23 mouse cellular contexts compared by ENCODE assay signal in the genomic region with DNA sequence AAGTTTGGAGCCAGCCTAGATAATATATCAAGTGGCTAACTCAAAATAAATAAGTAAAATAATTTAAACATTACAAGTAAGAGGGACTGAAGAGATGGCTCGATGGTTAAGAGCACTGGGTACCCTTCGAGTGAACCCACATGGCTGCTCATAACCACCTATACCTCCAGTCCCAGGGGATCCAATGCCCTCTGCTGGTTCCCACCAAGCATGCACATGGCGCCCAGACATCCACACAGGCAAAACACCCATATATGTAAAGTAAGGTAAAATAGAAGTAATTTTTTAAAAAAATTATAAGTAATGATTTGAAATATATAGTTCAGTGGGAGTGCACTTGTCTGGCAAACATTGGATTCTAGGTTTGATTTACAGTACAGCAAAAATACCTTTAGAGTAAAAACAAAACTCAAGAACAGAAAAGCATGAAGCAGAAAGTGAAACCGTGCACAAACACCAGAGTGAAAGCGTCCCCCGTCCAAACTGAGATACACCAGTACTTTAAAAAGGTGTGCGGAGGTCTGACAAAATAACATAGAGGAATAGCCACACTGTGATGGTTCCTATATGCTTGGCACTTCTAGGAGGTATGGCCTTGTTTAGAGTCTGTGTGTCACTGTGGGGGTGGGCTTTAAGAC. TPM values are rescaled to one million over a fixed set of nuclear protein-coding genes. Genes with fewer than 3 reads are reported as not detected.
DNase-seq lines count a peak whose midpoint lies in the region; ATAC-seq and TF ChIP-seq lines count a peak whose summit lies in the region.
"Had no signal": no experiment of that assay in that cellular context is flagged by ENCODE, and none has a peak within 500 bp of the region (broad histone marks: within the 10 kb centered on the region; RNA-seq: fewer than 3 reads in every experiment).

No protein-coding gene starts in this region.

- peaks cover 22% of the 10 kb centered on the region for H3K36me3 ChIP-seq in hindbrain, postnatal 0 days (ENCODE audit: insufficient read depth, low read length)
- peaks cover 22% of the 10 kb centered on the region for H3K36me3 ChIP-seq in hindbrain, embryonic 16.5 days (ENCODE audit: control insufficient read depth, insufficient read depth, low read length)
- H3K36me3 ChIP-seq in spleen, adult 2 months (ENCODE audit: control insufficient read depth, insufficient read depth, low read length), result no peaks in the 10 kb centered on the region
- H3K36me3 ChIP-seq in midbrain, embryonic 15.5 days (replicated peaks), result peaks cover 26% of the 10 kb centered on the region; the same call in 1 of the 2 replicates

- no peak for ATAC-seq in hindbrain, postnatal 0 days
- no peak for ATAC-seq in hindbrain, embryonic 16.5 days
- peak; percentile 47 for ATAC-seq in activated CD4-positive, CD25-positive, alpha-beta regulatory T cell, adult 4 months
- no peak for ATAC-seq in midbrain, embryonic 15.5 days (replicated peaks)
- ATAC-seq: forebrain, embryonic 15.5 days had no signal

- H3K9ac ChIP-seq in hindbrain, postnatal 0 days (replicated peaks; ENCODE audit: low read length), result no peak overlapping the region
- no peak overlapping the region for H3K9ac ChIP-seq in hindbrain, embryonic 16.5 days (ENCODE audit: low read depth, low read length)
- H3K9ac ChIP-seq in midbrain, embryonic 15.5 days, result no peak overlapping the region
- H3K9ac ChIP-seq: embryonic facial prominence, embryonic 15.5 days; forebrain, embryonic 15.5 days; heart, embryonic 12.5 days; liver, embryonic 14.5 days; neural tube, embryonic 15.5 days had no signal

- no peaks in the 10 kb centered on the region for H3K9me3 ChIP-seq in hindbrain, postnatal 0 days (ENCODE audit: low read length)
- H3K9me3 ChIP-seq in hindbrain, embryonic 16.5 days (ENCODE audit: control insufficient read depth, low read length), result no peaks in the 10 kb centered on the region
- no peaks in the 10 kb centered on the region for H3K9me3 ChIP-seq in midbrain, embryonic 15.5 days
- H3K9me3 ChIP-seq: embryonic facial prominence, embryonic 15.5 days; forebrain, embryonic 15.5 days; heart, embryonic 12.5 days; neural tube, embryonic 15.5 days had no signal

- no peak for TF ChIP-seq POLR2A in spleen, adult 2 months (IDR thresholded peaks at IDR 0.05; ENCODE audit: low read depth, low read length)

- 92% methylated on average over 7 of the region's 7 CpGs for WGBS in hindbrain, postnatal 0 days
- 97% methylated on average over 7 of the region's 7 CpGs for WGBS in hindbrain, embryonic 16.5 days
- WGBS in spleen, adult 2 months, result 70% methylated on average over 7 of the region's 7 CpGs
- 93% methylated on average over 7 of the region's 7 CpGs for WGBS in midbrain, embryonic 15.5 days

- no peak overlapping the region for H3K4me3 ChIP-seq in hindbrain, postnatal 0 days (ENCODE audit: low read length)
- no peak overlapping the region for H3K4me3 ChIP-seq in hindbrain, embryonic 16.5 days (ENCODE audit: low read length)
- no peak overlapping the region for H3K4me3 ChIP-seq in spleen, adult 2 months (ENCODE audit: extremely low read depth, insufficient read depth, insufficient read length)
- no peak overlapping the region for H3K4me3 ChIP-seq in midbrain, embryonic 15.5 days
- H3K4me3 ChIP-seq: embryonic facial prominence, embryonic 15.5 days; forebrain, embryonic 15.5 days; heart, embryonic 12.5 days; left cerebral cortex, adult 2 months; neural tube, embryonic 15.5 days had no signal

- TF ChIP-seq CTCF in hindbrain, postnatal 0 days (IDR thresholded peaks at IDR 0.05; ENCODE audit: low read depth), result 0 out of 2 replicates have a peak, but pooled peaks have one; percentile 10
- peak; percentile 13; the same call in 1 of the 2 replicates for TF ChIP-seq CTCF in spleen, adult 2 months (IDR thresholded peaks at IDR 0.05; ENCODE audit: extremely low read depth, insufficient read depth, insufficient read length, insufficient replicate concordance)

- H3K4me1 ChIP-seq in hindbrain, postnatal 0 days (ENCODE audit: insufficient read depth, low read length), result no peaks in the 10 kb centered on the region; the same call in 1 of the 2 replicates
- H3K4me1 ChIP-seq in hindbrain, embryonic 16.5 days (ENCODE audit: control insufficient read depth, insufficient read depth, low read depth, low read length), result no peaks in the 10 kb centered on the region
- no peaks in the 10 kb centered on the region for H3K4me1 ChIP-seq in spleen, adult 2 months (ENCODE audit: control insufficient read depth, insufficient read depth, insufficient read length)
- H3K4me1 ChIP-seq in midbrain, embryonic 15.5 days, result no peaks in the 10 kb centered on the region

- no peak overlapping the region for H3K4me2 ChIP-seq in hindbrain, postnatal 0 days (ENCODE audit: low read depth, low read length)
- no peak overlapping the region for H3K4me2 ChIP-seq in hindbrain, embryonic 16.5 days (ENCODE audit: low read length)
- no peak overlapping the region for H3K4me2 ChIP-seq in midbrain, embryonic 15.5 days
- H3K4me2 ChIP-seq: embryonic facial prominence, embryonic 15.5 days; forebrain, embryonic 15.5 days; heart, embryonic 12.5 days; midbrain, embryonic 11.5 days; neural tube, embryonic 15.5 days had no signal

- no peak overlapping the region for H3K27ac ChIP-seq in hindbrain, postnatal 0 days
- H3K27ac ChIP-seq in hindbrain, embryonic 16.5 days (ENCODE audit: low read depth, low read length), result no peak overlapping the region
- H3K27ac ChIP-seq in spleen, adult 2 months (ENCODE audit: insufficient read depth, low read length), result no peak overlapping the region
- no peak overlapping the region for H3K27ac ChIP-seq in midbrain, embryonic 15.5 days
- H3K27ac ChIP-seq: embryonic facial prominence, embryonic 15.5 days; forebrain, embryonic 15.5 days; left cerebral cortex, adult 2 months; liver, embryonic 14.5 days; neural tube, embryonic 15.5 days had no signal

- DNase-seq in hindbrain, postnatal 0 days (ENCODE audit: low spot score), result no peak
- DNase-seq in spleen, adult 2 months (ENCODE audit: low read depth in 1 of 2, low spot score in 2 of 2), result no peak
- no peak for DNase-seq in spleen, adult 18-20 months
- DNase-seq in adrenal gland, adult (ENCODE audit: inconsistent age in 2 of 2, low spot score in 1 of 2), result no peak
- DNase-seq: adrenal gland, postnatal 36 days; cerebellum, adult 11 months; cerebellum, adult 9-11 months; gastrocnemius, postnatal 14 days; heart, postnatal 14 days; kidney, adult 9 months; kidney, postnatal 25 days; right cerebral cortex, adult 18-20 months; right cerebral cortex, postnatal 4 days had no signal

- H3K27me3 ChIP-seq in hindbrain, postnatal 0 days (ENCODE audit: insufficient read depth, low read length), result no peaks in the 10 kb centered on the region
- no peaks in the 10 kb centered on the region for H3K27me3 ChIP-seq in hindbrain, embryonic 16.5 days (replicated peaks; ENCODE audit: control insufficient read depth, insufficient read depth, low read length)
- no peaks in the 10 kb centered on the region for H3K27me3 ChIP-seq in spleen, adult 2 months (ENCODE audit: control insufficient read depth, insufficient read depth, low read length)
- no peaks in the 10 kb centered on the region for H3K27me3 ChIP-seq in midbrain, embryonic 15.5 days (replicated peaks)
- H3K27me3 ChIP-seq: embryonic facial prominence, embryonic 15.5 days; forebrain, embryonic 15.5 days; heart, embryonic 12.5 days; neural tube, embryonic 15.5 days had no signal

RNA-seq across cellular contexts. Expression of a gene that starts 20.8 kb away (rescaled TPM):
- 524 and 552 TPM in 2 replicates for total RNA-seq in hindbrain, postnatal 0 days (2014; rRNA removed)
- 725 and 737 TPM in 2 replicates for polyA plus RNA-seq in hindbrain, postnatal 0 days (2015; fragmentation: Nextera tagmentation; extraction: Ambion mirVana)
- 641 and 689 TPM in 2 replicates for polyA plus RNA-seq in hindbrain, embryonic 16.5 days (2015; fragmentation: Nextera tagmentation; extraction: Ambion mirVana)
- 55.6 and 74.8 TPM in 2 replicates for polyA plus RNA-seq in spleen, adult 2 months (2012; rRNA removed)
- polyA plus RNA-seq in activated CD4-positive, CD25-positive, alpha-beta regulatory T cell, adult 4 months (2017; shearing (Covaris generic)), result 10 to 100 TPM; 31.0 to 31.4 TPM
- polyA plus RNA-seq in midbrain, embryonic 15.5 days (2015; fragmentation: Nextera tagmentation; extraction: Ambion mirVana), result 591 and 622 TPM in 2 replicates

RNA-seq across cellular contexts. Expression of a gene that starts 54.7 kb away (rescaled TPM):
- total RNA-seq in hindbrain, postnatal 0 days (2014; rRNA removed), result 0.10 and 1.1 TPM in 2 replicates
- 0.78 and 1.4 TPM in 2 replicates for polyA plus RNA-seq in hindbrain, postnatal 0 days (2015; fragmentation: Nextera tagmentation; extraction: Ambion mirVana)
- polyA plus RNA-seq in hindbrain, embryonic 16.5 days (2015; fragmentation: Nextera tagmentation; extraction: Ambion mirVana), result 0.64 and 0.87 TPM in 2 replicates
- 51.8 and 65.0 TPM in 2 replicates for polyA plus RNA-seq in spleen, adult 2 months (2012; rRNA removed)
- polyA plus RNA-seq in activated CD4-positive, CD25-positive, alpha-beta regulatory T cell, adult 4 months (2017; shearing (Covaris generic)), result 10 to 100 TPM; 37.9 to 40.7 TPM
- 0.58 and 0.73 TPM in 2 replicates for polyA plus RNA-seq in midbrain, embryonic 15.5 days (2015; fragmentation: Nextera tagmentation; extraction: Ambion mirVana)

Comparison
In these comparisons a context has a peak if more than half of its experiments do, and no peak if none do; other contexts are left out.
1. RNA of a gene that starts 54.7 kb away (polyA plus RNA-seq): 51.8 to 65.0 TPM in spleen, adult 2 months and 37.9 to 40.7 TPM in activated CD4-positive, CD25-positive, alpha-beta regulatory T cell, adult 4 months; 0.78 to 1.4 TPM in hindbrain, postnatal 0 days, 0.64 to 0.87 TPM in hindbrain, embryonic 16.5 days and 0.58 to 0.73 TPM in midbrain, embryonic 15.5 days; every median in the first group is over 10 times any median in the second.